Comparison of ENCODE assay signal across 9 mouse cellular contexts in genomic region chr6:99643439-99644199, GRCm38 (mm10). TPM values are rescaled to one million over a fixed set of nuclear protein-coding genes. Genes with fewer than 3 reads are reported as not detected.
A peak's percentile ranks its signal among the peaks of the same experiment; 100 is the strongest.
DNase-seq lines count a peak whose midpoint lies in the region; ATAC-seq and TF ChIP-seq lines count a peak whose summit lies in the region.
"Had no signal": no experiment of that assay in that cellular context is flagged by ENCODE, and none has a peak within 500 bp of the region (broad histone marks: within the 10 kb centered on the region; RNA-seq: fewer than 3 reads in every experiment).

No protein-coding gene starts in this region.

- H3K4me2 ChIP-seq in kidney, embryonic 14.5 days (replicated peaks; ENCODE audit: low read depth, low read length): no peak overlapping the region
- H3K4me2 ChIP-seq in heart, postnatal 0 days (ENCODE audit: low read depth, low read length): peak overlapping the region; percentile 23
- no peak overlapping the region for H3K4me2 ChIP-seq in liver, embryonic 16.5 days (ENCODE audit: low read depth, low read length)
- H3K4me2 ChIP-seq: limb, embryonic 13.5 days had no signal

- TF ChIP-seq EP300 in heart, postnatal 0 days (IDR thresholded peaks at IDR 0.05; ENCODE audit: low read depth): peak; percentile 47; the same call in 1 of the 2 replicates

- peaks cover 13% of the 10 kb centered on the region; the same call in 1 of the 2 replicates for H3K4me1 ChIP-seq in kidney, embryonic 14.5 days (ENCODE audit: control insufficient read depth, insufficient read depth, low read length)
- peaks cover 14% of the 10 kb centered on the region; the same call in 1 of the 2 replicates for H3K4me1 ChIP-seq in heart, postnatal 0 days (ENCODE audit: control insufficient read depth, insufficient read depth)
- no peaks in the 10 kb centered on the region for H3K4me1 ChIP-seq in liver, embryonic 16.5 days (ENCODE audit: control insufficient read depth, low read depth, low read length)

- no peak for ATAC-seq in kidney, embryonic 14.5 days (ENCODE audit: low FRiP score, low TSS enrichment)
- ATAC-seq in heart, postnatal 0 days (ENCODE audit: insufficient read depth, low read depth): peak; percentile 83
- peak; percentile 67 for ATAC-seq in liver, embryonic 16.5 days (ENCODE audit: low read depth)

- no peaks in the 10 kb centered on the region for H3K27me3 ChIP-seq in kidney, embryonic 14.5 days (ENCODE audit: control insufficient read depth, insufficient read depth, low read length)
- H3K27me3 ChIP-seq in heart, postnatal 0 days (ENCODE audit: control insufficient read depth, insufficient read depth, low read length): no peaks in the 10 kb centered on the region
- no peaks in the 10 kb centered on the region for H3K27me3 ChIP-seq in liver, embryonic 16.5 days (ENCODE audit: control insufficient read depth, insufficient read depth, low read depth, low read length)
- H3K27me3 ChIP-seq: limb, embryonic 13.5 days had no signal

- H3K9me3 ChIP-seq in kidney, embryonic 14.5 days (ENCODE audit: control insufficient read depth, low read length): no peaks in the 10 kb centered on the region; the same call in 1 of the 2 replicates
- no peaks in the 10 kb centered on the region for H3K9me3 ChIP-seq in heart, postnatal 0 days (replicated peaks; ENCODE audit: control insufficient read depth, low read length)
- H3K9me3 ChIP-seq in liver, embryonic 16.5 days (replicated peaks; ENCODE audit: control insufficient read depth, low read length): no peaks in the 10 kb centered on the region
- H3K9me3 ChIP-seq: limb, embryonic 13.5 days had no signal

- no peak for TF ChIP-seq CTCF in heart, postnatal 0 days (IDR thresholded peaks at IDR 0.05; ENCODE audit: low read depth)

- H3K27ac ChIP-seq in kidney, embryonic 14.5 days (ENCODE audit: low read depth, low read length): no peak overlapping the region
- peak overlapping the region; percentile 88 for H3K27ac ChIP-seq in heart, postnatal 0 days (ENCODE audit: low read depth)
- no peak overlapping the region for H3K27ac ChIP-seq in liver, embryonic 16.5 days (ENCODE audit: low read length)
- H3K27ac ChIP-seq: limb, embryonic 13.5 days had no signal

- no peak overlapping the region for H3K4me3 ChIP-seq in kidney, embryonic 14.5 days (ENCODE audit: low read length)
- H3K4me3 ChIP-seq in heart, postnatal 0 days (ENCODE audit: low read depth, low read length): no peak overlapping the region
- no peak overlapping the region for H3K4me3 ChIP-seq in liver, embryonic 16.5 days (ENCODE audit: low read depth, low read length)
- H3K4me3 ChIP-seq: limb, embryonic 13.5 days had no signal

- no peak overlapping the region for H3K9ac ChIP-seq in kidney, embryonic 14.5 days (ENCODE audit: low read depth, low read length)
- H3K9ac ChIP-seq in heart, postnatal 0 days (replicated peaks; ENCODE audit: low read depth, low read length): no peak overlapping the region
- H3K9ac ChIP-seq in liver, embryonic 16.5 days (ENCODE audit: low read depth, low read length): no peak overlapping the region
- H3K9ac ChIP-seq: limb, embryonic 13.5 days had no signal

- DNase-seq in kidney, adult 11 months: peak; percentile 72
- peak; percentile 86 for DNase-seq in heart, postnatal 0 days (ENCODE audit: low spot score)
- peak; percentile 69 for DNase-seq in testis, postnatal 14 days (ENCODE audit: low spot score)
- no peak for DNase-seq in layer of hippocampus, postnatal 14 days (ENCODE audit: low spot score in 2 of 2)
- no peak for DNase-seq in embryo, embryonic 10 days (ENCODE audit: low spot score)
- DNase-seq in frontal cortex, postnatal 10 days (ENCODE audit: low spot score in 2 of 2): no peak

- WGBS in kidney, embryonic 14.5 days: 48% methylated on average over 10 of the region's 10 CpGs
- 19% methylated on average over 10 of the region's 10 CpGs for WGBS in heart, postnatal 0 days
- 44% methylated on average over 10 of the region's 10 CpGs for WGBS in liver, embryonic 16.5 days (ENCODE audit: insufficient replicate concordance)

- H3K36me3 ChIP-seq in kidney, embryonic 14.5 days (ENCODE audit: control insufficient read depth, insufficient read depth, low read length): no peaks in the 10 kb centered on the region; the same call in 1 of the 2 replicates
- H3K36me3 ChIP-seq in heart, postnatal 0 days (replicated peaks; ENCODE audit: control insufficient read depth, insufficient read depth, low read length): peaks cover 14% of the 10 kb centered on the region
- no peaks in the 10 kb centered on the region for H3K36me3 ChIP-seq in liver, embryonic 16.5 days (ENCODE audit: control insufficient read depth, insufficient read depth)

RNA-seq across cellular contexts. Expression of gene Eif4e3, which starts 23.0 kb away (rescaled TPM):
- 19.5 TPM in 2 replicates for polyA plus RNA-seq in kidney, embryonic 14.5 days (2014; fragmentation: Nextera tagmentation; extraction: Ambion mirVana)
- total RNA-seq in heart, postnatal 0 days (2014; rRNA removed; ENCODE audit: low replicate concordance): 15.4 and 18.9 TPM in 2 replicates
- 18.9 and 21.7 TPM in 2 replicates for polyA plus RNA-seq in heart, postnatal 0 days (2015; fragmentation: Nextera tagmentation; extraction: Ambion mirVana)
- polyA plus RNA-seq in liver, embryonic 16.5 days (2015; fragmentation: Nextera tagmentation; extraction: Ambion mirVana): 2.4 and 2.7 TPM in 2 replicates
- 10 to 100 TPM; 19.5 to 20.9 TPM for total RNA-seq in layer of hippocampus, postnatal 14 days (2021)

RNA-seq across cellular contexts. Expression of gene Gm20696, which starts 23.0 kb away (rescaled TPM):
- polyA plus RNA-seq in kidney, embryonic 14.5 days (2014; fragmentation: Nextera tagmentation; extraction: Ambion mirVana): 4.9 and 7.5 TPM in 2 replicates
- total RNA-seq in heart, postnatal 0 days (2014; rRNA removed; ENCODE audit: low replicate concordance): 0.31 and 0.95 TPM in 2 replicates
- 1.6 and 2.0 TPM in 2 replicates for polyA plus RNA-seq in heart, postnatal 0 days (2015; fragmentation: Nextera tagmentation; extraction: Ambion mirVana)
- polyA plus RNA-seq in liver, embryonic 16.5 days (2015; fragmentation: Nextera tagmentation; extraction: Ambion mirVana): 0.35 and 0.51 TPM in 2 replicates
- total RNA-seq in layer of hippocampus, postnatal 14 days (2021): 1 to 10 TPM; 6.2 to 6.5 TPM

RNA-seq across cellular contexts. Expression of gene Gpr27, which starts 48.9 kb away (rescaled TPM):
- 3.4 and 5.0 TPM in 2 replicates for polyA plus RNA-seq in kidney, embryonic 14.5 days (2014; fragmentation: Nextera tagmentation; extraction: Ambion mirVana)
- 0.34 and 4.5 TPM in 2 replicates for total RNA-seq in heart, postnatal 0 days (2014; rRNA removed; ENCODE audit: low replicate concordance)
- 0.78 and 0.92 TPM in 2 replicates for polyA plus RNA-seq in heart, postnatal 0 days (2015; fragmentation: Nextera tagmentation; extraction: Ambion mirVana)
- 0.04 TPM in 1 of 2 replicates, not detected in the other for polyA plus RNA-seq in liver, embryonic 16.5 days (2015; fragmentation: Nextera tagmentation; extraction: Ambion mirVana)
- 10 to 100 TPM; 47.9 to 51.6 TPM for total RNA-seq in layer of hippocampus, postnatal 14 days (2021)

Comparison
In these comparisons a context has a peak if more than half of its experiments do, and no peak if none do; other contexts are left out.
1. DNase-seq: peak in kidney, adult 11 months (single experiment), heart, postnatal 0 days (single experiment) and testis, postnatal 14 days (single experiment); none in layer of hippocampus, postnatal 14 days (0 of 2), embryo, embryonic 10 days (single experiment) and frontal cortex, postnatal 10 days (0 of 2).